Mouse (Mus musculus) forebrain, embryonic 10.5 days (tissue): ENCODE data around the gene Atp2a3. TPM values are rescaled to one million over a fixed set of nuclear protein-coding genes. Genes with fewer than 3 reads are reported as not detected.

Experiments used
- DNase-seq: peaks from one replicate; pipeline ENCODE4 v3.0.0-alpha.2; 2017; ENCODE audit warnings: low spot score; ENCODE audit errors: extremely low spot score
- H3K27ac ChIP-seq: fragments of 300-500 bp; sonication (generic); 2 replicates; pipeline ENCODE4 v1.5.1; 2016; ENCODE audit warnings: mild to moderate bottlenecking
- H3K27me3 ChIP-seq: fragments of 300-500 bp; sonication (generic); 2 replicates; pipeline ENCODE4 v1.6.1; 2016; ENCODE audit warnings: mild to moderate bottlenecking; ENCODE audit not compliant: poor library complexity, severe bottlenecking
- H3K36me3 ChIP-seq: fragments of 300-500 bp; sonication (generic); replicated peaks from 2 replicates; pipeline ENCODE4 v1.6.1; 2016; ENCODE audit warnings: mild to moderate bottlenecking, moderate library complexity
- H3K4me1 ChIP-seq: fragments of 300-500 bp; sonication (generic); 2 replicates; pipeline ENCODE4 v1.6.1; 2016
- H3K4me3 ChIP-seq: fragments of 300-500 bp; sonication (generic); 2 replicates; pipeline ENCODE4 v1.5.1; 2016; ENCODE audit warnings: mild to moderate bottlenecking, moderate library complexity
- H3K9me3 ChIP-seq: fragments of 300-500 bp; sonication (generic); 2 replicates; pipeline ENCODE4 v1.6.1; 2016; ENCODE audit warnings: mild to moderate bottlenecking, moderate library complexity
- WGBS: fragments of 180-500 bp; shearing (Covaris S2); methylation state at CpG from one replicate; pipeline ENCODE4 v1.1.7; 2016; 5-methylcytosine and 5-hydroxymethylcytosine counted together
- microRNA-seq: library from miRNA; unstranded; fragments of <30 nt; microRNA quantifications from one replicate; pipeline ENCODE4, GENCODE M21; 2017
- polyA plus RNA-seq: library from polyadenylated mRNA; unstranded; fragments of >200 nt; fragmentation: Nextera tagmentation; extraction: Ambion mirVana; gene quantifications from 2 replicates; pipeline ENCODE4 v1.2.1, GENCODE M21; 2016

Gene Atp2a3
- polyA plus RNA-seq, 1 experiment from 2014 or later, result 1.6 TPM

GRCm38 (mm10) chr11:73036889-73037288 is 75.9 kb downstream of the Atp2a3 start:
- Histone ChIP-seq H3K36me3 (no peaks in the 10 kb centered on the region), H3K9me3 (no peaks in the 10 kb centered on the region), H3K27me3 (peaks cover 13% of the 10 kb centered on the region), H3K4me3 (no peak overlapping the region), H3K27ac (no peak overlapping the region), H3K4me1 (no peaks in the 10 kb centered on the region)
- DNase-seq, result no peak
- WGBS, result 73% methylated on average over 6 of the region's 6 CpGs

- Histone ChIP-seq H3K36me3 (no peaks in the 10 kb centered on the region), H3K4me3 (no peak overlapping the region), H3K27me3 (peaks cover 5% of the 10 kb centered on the region; the same call in 1 of the 2 replicates), H3K9me3 (no peaks in the 10 kb centered on the region), H3K4me1 (no peaks in the 10 kb centered on the region), H3K27ac (no peak overlapping the region)
- 85% methylated on average over 3 of the region's 3 CpGs for WGBS
- no peak for DNase-seq
Measured at GRCm38 (mm10) chr11:73037691-73038090, 76.7 kb downstream of the Atp2a3 start.

GRCm38 (mm10) chr11:73039102-73039799 is 78.3 kb downstream of the Atp2a3 start:
- Histone ChIP-seq H3K27ac (no peak overlapping the region), H3K9me3 (no peaks in the 10 kb centered on the region), H3K4me1 (peaks cover 8% of the 10 kb centered on the region), H3K36me3 (no peaks in the 10 kb centered on the region), H3K27me3 (no peaks in the 10 kb centered on the region), H3K4me3 (no peak overlapping the region)
- 67% methylated on average over 9 of the region's 9 CpGs for WGBS
- DNase-seq, result peak; percentile 45

Small RNA genes within 50 kb of the gene (microRNA-seq; reads per million reads assigned to microRNA genes)
- gene Gm44467, result not detected

Other genes with a start within 250 kb of the Atp2a3 start
- 4.7 and 4.9 TPM in 2 replicates for gene Cyb5d2, start 165.0 kb upstream of the Atp2a3 start, polyA plus RNA-seq
- 6.2 and 7.5 TPM in 2 replicates for gene Zzef1, start 164.9 kb upstream of the Atp2a3 start, polyA plus RNA-seq
- 1.4 TPM in 2 replicates for gene P2rx1, start 37.9 kb downstream of the Atp2a3 start, polyA plus RNA-seq
- 4.6 and 5.4 TPM in 2 replicates for gene Camkk1, start 57.8 kb downstream of the Atp2a3 start, polyA plus RNA-seq
- 12.1 and 13.9 TPM in 2 replicates for gene Ncbp3, start 86.6 kb downstream of the Atp2a3 start, polyA plus RNA-seq
- 0.45 and 0.54 TPM in 2 replicates for gene Itgae, start 129.4 kb downstream of the Atp2a3 start, polyA plus RNA-seq
- gene Haspin, start 177.1 kb downstream of the Atp2a3 start, polyA plus RNA-seq, result 25.3 and 28.6 TPM in 2 replicates
- gene P2rx5, start 199.3 kb downstream of the Atp2a3 start, polyA plus RNA-seq, result 0.10 and 0.24 TPM in 2 replicates
- 135 and 138 TPM in 2 replicates for gene Emc6, start 215.9 kb downstream of the Atp2a3 start, polyA plus RNA-seq
- gene Tax1bp3, start 215.9 kb downstream of the Atp2a3 start, polyA plus RNA-seq, result 143 TPM in 2 replicates
- 14.8 and 16.1 TPM in 2 replicates for gene Ctns, start 237.9 kb downstream of the Atp2a3 start, polyA plus RNA-seq
- 0.69 and 0.81 TPM in 2 replicates for gene Shpk, start 238.3 kb downstream of the Atp2a3 start, polyA plus RNA-seq